Mouse (Mus musculus) spleen, adult 2 months (tissue): ENCODE data around the gene Hdc.

Experiments used
- CTCF ChIP-seq: fragments of 200-500 bp; IDR thresholded peaks from 2 replicates; pipeline ENCODE4 v1.5.1; 2011; ENCODE audit warnings: mild to moderate bottlenecking, inconsistent platforms; ENCODE audit not compliant: insufficient read depth, insufficient read length, insufficient replicate concordance; ENCODE audit errors: extremely low read depth
- POLR2A ChIP-seq: fragments of 200-500 bp; IDR thresholded peaks from 2 replicates; pipeline ENCODE4 v1.6.1; 2011; ENCODE audit warnings: low read depth, low read length, inconsistent platforms

DNA sequence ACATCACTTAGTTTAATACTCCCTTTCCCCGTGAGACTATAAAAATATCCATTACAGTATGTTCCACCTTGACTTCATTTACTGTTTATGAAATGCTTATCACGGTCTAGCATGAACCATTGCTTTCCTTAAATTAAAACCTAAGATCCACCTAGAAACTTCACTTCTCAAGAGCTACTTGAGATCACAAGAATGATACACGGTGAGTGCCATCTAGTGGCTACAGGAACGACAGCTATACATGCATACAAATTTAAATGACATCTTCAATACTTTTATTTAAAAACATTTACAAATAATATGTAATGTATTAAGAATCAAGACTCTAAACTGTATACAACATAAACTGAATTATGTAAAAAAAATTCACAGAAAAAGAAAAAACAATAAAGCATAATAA lies 44.4 kb upstream of the Hdc start:
- TF ChIP-seq CTCF, result no peak
- TF ChIP-seq POLR2A, result no peak
